Mouse (Mus musculus) forebrain, embryonic 11.5 days (tissue): ENCODE results near the gene Dll1. TPM values are rescaled to one million over a fixed set of nuclear protein-coding genes. Genes with fewer than 3 reads are reported as not detected.

Experiments used
- ATAC-seq: fragments of 200-750 bp; cut with Nextera tagmentation; replicated peaks from 2 replicates; pipeline ENCODE4 v1.8.0; 2017; ENCODE audit warnings: moderate TSS enrichment; ENCODE audit not compliant: low FRiP score
- DNase-seq: peaks from one replicate; pipeline ENCODE4 v3.0.0-alpha.2; 2017; ENCODE audit warnings: low spot score
- H3K27ac ChIP-seq: fragments of 300-500 bp; sonication (generic); 2 replicates; pipeline ENCODE4 v1.5.1; 2014; ENCODE audit warnings: low read depth, low read length
- H3K27me3 ChIP-seq: fragments of 300-500 bp; sonication (generic); 2 replicates; pipeline ENCODE4 v1.6.1; 2014; ENCODE audit warnings: mild to moderate bottlenecking, low read length, mixed read lengths; ENCODE audit not compliant: control insufficient read depth, insufficient read depth
- H3K36me3 ChIP-seq: fragments of 300-500 bp; sonication (generic); 2 replicates; pipeline ENCODE4 v1.6.1; 2014; ENCODE audit warnings: mild to moderate bottlenecking, low read length, moderate library complexity, mixed read lengths; ENCODE audit not compliant: control insufficient read depth, insufficient read depth
- H3K4me1 ChIP-seq: fragments of 300-500 bp; sonication (generic); replicated peaks from 2 replicates; pipeline ENCODE4 v1.6.1; 2014; ENCODE audit warnings: low read length, mixed read lengths; ENCODE audit not compliant: control insufficient read depth, insufficient read depth
- H3K4me2 ChIP-seq: fragments of 300-500 bp; sonication (generic); 2 replicates; pipeline ENCODE4 v1.6.1; 2014; ENCODE audit warnings: low read depth, mild to moderate bottlenecking, low read length, moderate library complexity, mixed read lengths; ENCODE audit not compliant: severe bottlenecking
- H3K4me3 ChIP-seq: fragments of 300-500 bp; sonication (generic); 2 replicates; pipeline ENCODE4 v1.5.1; 2014; ENCODE audit warnings: low read depth, low read length
- H3K9ac ChIP-seq: fragments of 300-500 bp; sonication (generic); 2 replicates; pipeline ENCODE4 v1.6.1; 2014; ENCODE audit warnings: low read length
- H3K9me3 ChIP-seq: fragments of 300-500 bp; sonication (generic); 2 replicates; pipeline ENCODE4 v1.6.1; 2016; ENCODE audit warnings: low read length, mixed read lengths; ENCODE audit not compliant: control insufficient read depth
- WGBS: fragments of 180-500 bp; shearing (Covaris S2); extraction: QIAGEN DNeasy Blood & Tissue Kit; methylation state at CpG from one replicate; pipeline ENCODE4 v1.1.7; 2014; 5-methylcytosine and 5-hydroxymethylcytosine counted together
- polyA plus RNA-seq: library from polyadenylated mRNA; unstranded; fragments of >200 nt; fragmentation: Nextera tagmentation; extraction: Ambion mirVana; gene quantifications from 2 replicates; pipeline ENCODE4 v1.2.1, GENCODE M21; 2014

The Dll1 gene
- polyA plus RNA-seq, 1 experiment from 2014 or later: 97.4 TPM

- DNase-seq (no peak), ATAC-seq (0 out of 2 replicates have a peak, but pooled peaks have one; percentile 1)
- WGBS: 11% methylated on average over 7 of the region's 7 CpGs
- H3K9me3 ChIP-seq: no peaks in the 10 kb centered on the region
- H3K4me2 ChIP-seq: peak overlapping the region; percentile 73; the same call in 1 of the 2 replicates
- peak overlapping the region; percentile 1; the same call in 1 of the 2 replicates for H3K9ac ChIP-seq
- peaks cover 44% of the 10 kb centered on the region for H3K4me1 ChIP-seq
- H3K27me3 ChIP-seq: no peaks in the 10 kb centered on the region
- peak overlapping the region; percentile 92; the same call in 1 of the 2 replicates for H3K27ac ChIP-seq
- no peaks in the 10 kb centered on the region for H3K36me3 ChIP-seq
- no peak overlapping the region for H3K4me3 ChIP-seq
Measured at GRCm38 (mm10) chr17:15381869-15382660, 5.4 kb upstream of the Dll1 start.

DNA sequence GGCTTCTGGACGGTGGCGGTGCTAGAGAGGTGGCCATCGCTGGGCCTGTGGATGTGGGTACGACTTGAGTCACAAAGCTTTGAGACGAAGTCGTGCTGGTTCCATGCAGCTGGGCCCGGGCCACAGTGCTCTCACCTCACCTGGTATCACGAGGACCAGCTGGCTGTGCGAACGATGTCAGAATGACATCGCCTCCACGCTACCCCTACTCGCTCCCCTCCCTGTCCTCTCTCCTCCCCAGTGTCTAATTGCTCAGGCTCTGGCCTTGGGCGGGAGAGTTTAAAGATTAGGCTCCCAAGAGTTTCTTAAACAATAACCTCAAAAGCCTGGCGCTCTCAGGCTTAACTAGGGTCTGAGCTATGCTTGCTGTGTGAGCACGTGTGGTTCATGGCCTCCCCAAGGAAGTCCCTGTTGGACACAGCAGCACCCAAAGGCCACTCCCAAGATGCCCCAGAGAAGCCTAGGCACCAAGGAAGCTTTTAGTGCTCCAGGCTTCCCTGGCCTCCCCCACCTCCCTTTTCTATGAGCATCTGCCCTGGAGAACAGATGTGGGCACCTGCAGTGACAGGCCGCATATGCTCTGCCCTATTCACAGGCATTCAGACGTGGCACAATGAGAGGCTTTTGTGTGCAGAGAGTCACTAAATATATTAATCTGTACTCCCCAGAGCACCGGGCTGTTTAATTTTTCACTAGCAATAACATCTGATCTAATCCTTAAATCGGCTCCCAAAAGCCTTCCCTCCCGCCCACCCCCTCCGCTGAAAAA is 4.6 kb upstream of the Dll1 start:
- DNase-seq (peak; percentile 77), ATAC-seq (peak; percentile 47)
- Histone ChIP-seq H3K27ac (peak overlapping the region; percentile 92), H3K4me3 (peak overlapping the region; percentile 30), H3K27me3 (no peaks in the 10 kb centered on the region), H3K9me3 (no peaks in the 10 kb centered on the region), H3K4me2 (peak overlapping the region; percentile 73), H3K4me1 (peaks cover 46% of the 10 kb centered on the region), H3K9ac (peak overlapping the region; percentile 56), H3K36me3 (no peaks in the 10 kb centered on the region)
- under 1% methylated on average over 22 of the region's 22 CpGs for WGBS

DNA sequence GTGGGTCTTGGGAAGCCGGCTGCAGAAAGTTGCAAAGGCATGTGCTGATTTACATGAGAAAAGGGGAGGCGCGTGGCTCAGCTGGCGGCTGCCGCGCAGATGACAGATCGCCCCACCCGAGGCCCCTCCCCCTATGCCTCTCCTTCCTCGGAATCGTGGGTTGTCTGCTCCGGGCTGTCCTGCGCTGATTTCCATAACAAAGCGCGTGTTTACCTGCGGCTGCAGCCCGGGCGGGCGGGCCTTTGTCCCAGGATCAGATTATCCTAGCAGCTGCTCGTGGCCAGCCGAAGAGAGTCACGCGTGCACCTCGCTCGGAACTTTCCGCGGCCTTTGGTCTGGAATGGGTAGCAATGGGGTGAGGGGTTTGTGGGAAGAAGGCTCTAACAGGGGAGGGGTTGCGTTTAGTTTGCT is 4.0 kb upstream of the Dll1 start:
- Histone ChIP-seq H3K9ac (peak overlapping the region; percentile 56), H3K36me3 (no peaks in the 10 kb centered on the region), H3K9me3 (no peaks in the 10 kb centered on the region), H3K27me3 (no peaks in the 10 kb centered on the region), H3K4me2 (peak overlapping the region; percentile 73), H3K4me1 (peaks cover 46% of the 10 kb centered on the region), H3K27ac (peak overlapping the region; percentile 92), H3K4me3 (peak overlapping the region; percentile 30)
- peak; percentile 60 for ATAC-seq
- WGBS: under 1% methylated on average over 26 of the region's 27 CpGs
- DNase-seq: peak; percentile 89

DNA sequence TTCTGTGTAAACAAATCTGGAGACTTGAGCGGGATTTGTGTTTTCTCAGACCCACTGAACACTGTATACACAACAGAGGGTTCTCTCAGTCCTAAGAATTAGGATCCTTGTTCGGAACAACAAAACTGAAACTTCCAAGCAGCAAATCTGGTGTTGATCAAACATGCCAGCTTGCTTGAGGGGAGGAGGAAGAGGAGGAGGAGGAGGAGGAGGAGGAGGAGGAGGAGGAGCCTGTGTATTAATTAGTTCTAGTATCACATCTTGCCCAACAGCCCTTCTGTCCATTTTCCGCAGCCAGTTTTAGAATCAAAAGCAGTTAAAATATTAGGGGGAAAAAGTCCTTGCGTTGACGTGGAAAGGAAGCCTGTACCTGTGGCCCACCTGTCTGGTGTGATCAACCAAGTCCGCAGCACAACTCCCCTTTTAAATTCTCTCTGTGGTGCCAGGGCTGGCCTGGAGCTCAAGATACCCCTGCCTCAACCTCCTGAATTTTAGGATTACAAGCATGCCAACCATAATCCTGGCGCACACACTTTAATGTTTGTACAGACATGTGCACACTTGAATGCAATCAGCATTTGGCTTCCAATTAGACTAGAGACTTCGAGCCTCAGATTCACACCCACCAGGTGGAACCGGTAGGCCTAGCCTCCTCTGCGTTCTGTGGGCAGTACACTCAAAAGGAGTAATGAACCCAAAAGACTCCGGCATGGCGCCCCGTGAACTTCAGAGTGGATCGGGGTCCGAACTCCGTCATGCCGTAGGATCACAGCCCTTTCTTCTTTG is 3.3 kb upstream of the Dll1 start:
- Histone ChIP-seq H3K27ac (peak overlapping the region; percentile 92), H3K4me3 (peak overlapping the region; percentile 30), H3K27me3 (no peaks in the 10 kb centered on the region), H3K9ac (peak overlapping the region; percentile 56), H3K4me2 (peak overlapping the region; percentile 73), H3K36me3 (no peaks in the 10 kb centered on the region), H3K4me1 (peaks cover 46% of the 10 kb centered on the region), H3K9me3 (no peaks in the 10 kb centered on the region)
- 6% methylated on average over 17 of the region's 17 CpGs for WGBS
- ATAC-seq (no peak), DNase-seq (no peak)

- ATAC-seq: no peak
- whole genome bisulfite sequencing: 2% methylated on average over 15 of the region's 15 CpGs
- Histone ChIP-seq H3K27me3 (peaks cover under 1% of the 10 kb centered on the region; the same call in 1 of the 2 replicates), H3K4me1 (peaks cover 49% of the 10 kb centered on the region), H3K36me3 (no peaks in the 10 kb centered on the region), H3K4me3 (no peak overlapping the region), H3K9ac (0 out of 2 replicates have a peak overlapping the region, but pooled peaks have one; percentile 32), H3K4me2 (peak overlapping the region; percentile 19; the same call in 1 of the 2 replicates), H3K27ac (peak overlapping the region; percentile 89), H3K9me3 (no peaks in the 10 kb centered on the region)
- DNase-seq: no peak
Measured at GRCm38 (mm10) chr17:15378413-15379109, 1.9 kb upstream of the Dll1 start.

DNA sequence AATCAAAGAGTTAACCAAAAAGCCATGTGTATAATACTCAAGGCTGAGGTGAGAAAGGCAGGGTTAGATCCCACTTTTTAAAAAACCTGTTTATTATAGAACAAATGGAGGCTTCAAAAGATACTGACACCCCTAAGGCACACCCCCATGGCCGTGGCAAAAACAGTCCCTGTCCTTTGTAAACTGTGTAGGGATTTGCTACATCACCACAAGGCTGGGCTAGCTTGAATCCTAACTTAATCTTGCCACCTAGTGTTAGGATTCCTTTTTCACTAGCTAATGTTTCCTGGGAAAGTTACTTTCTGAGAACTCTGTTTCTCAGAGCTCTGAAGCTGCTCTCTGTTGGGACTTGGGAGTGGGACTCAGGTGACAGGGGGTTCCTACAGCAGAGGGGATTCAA is 1.2 kb upstream of the Dll1 start:
- H3K9me3 ChIP-seq: no peaks in the 10 kb centered on the region
- ATAC-seq: no peak
- H3K27me3 ChIP-seq: peaks cover 2% of the 10 kb centered on the region; the same call in 1 of the 2 replicates
- no peak overlapping the region for H3K4me3 ChIP-seq
- H3K4me1 ChIP-seq: peaks cover 52% of the 10 kb centered on the region
- peak overlapping the region; percentile 17; the same call in 1 of the 2 replicates for H3K9ac ChIP-seq
- H3K27ac ChIP-seq: peak overlapping the region; percentile 89
- peak overlapping the region; percentile 62 for H3K4me2 ChIP-seq
- no peak for DNase-seq
- WGBS: 0% methylated on average over 1 of the region's 1 CpGs
- peaks cover 2% of the 10 kb centered on the region; the same call in 1 of the 2 replicates for H3K36me3 ChIP-seq

- ATAC-seq: peak; percentile 74
- H3K36me3 ChIP-seq: peaks cover 2% of the 10 kb centered on the region; the same call in 1 of the 2 replicates
- no peaks in the 10 kb centered on the region for H3K9me3 ChIP-seq
- H3K9ac ChIP-seq: peak overlapping the region; percentile 80
- WGBS: under 1% methylated on average over 65 of the region's 69 CpGs
- H3K27ac ChIP-seq: peak overlapping the region; percentile 89
- peak; percentile 93 for DNase-seq
- peaks cover 42% of the 10 kb centered on the region for H3K4me1 ChIP-seq
- H3K4me2 ChIP-seq: peak overlapping the region; percentile 62
- peaks cover 2% of the 10 kb centered on the region; the same call in 1 of the 2 replicates for H3K27me3 ChIP-seq
- peak overlapping the region; percentile 63 for H3K4me3 ChIP-seq
Measured at GRCm38 (mm10) chr17:15375701-15376493, 775 bp downstream of the Dll1 start.
